Mouse (Mus musculus): ENCODE measurements around the gene Xrra1.

DNA sequence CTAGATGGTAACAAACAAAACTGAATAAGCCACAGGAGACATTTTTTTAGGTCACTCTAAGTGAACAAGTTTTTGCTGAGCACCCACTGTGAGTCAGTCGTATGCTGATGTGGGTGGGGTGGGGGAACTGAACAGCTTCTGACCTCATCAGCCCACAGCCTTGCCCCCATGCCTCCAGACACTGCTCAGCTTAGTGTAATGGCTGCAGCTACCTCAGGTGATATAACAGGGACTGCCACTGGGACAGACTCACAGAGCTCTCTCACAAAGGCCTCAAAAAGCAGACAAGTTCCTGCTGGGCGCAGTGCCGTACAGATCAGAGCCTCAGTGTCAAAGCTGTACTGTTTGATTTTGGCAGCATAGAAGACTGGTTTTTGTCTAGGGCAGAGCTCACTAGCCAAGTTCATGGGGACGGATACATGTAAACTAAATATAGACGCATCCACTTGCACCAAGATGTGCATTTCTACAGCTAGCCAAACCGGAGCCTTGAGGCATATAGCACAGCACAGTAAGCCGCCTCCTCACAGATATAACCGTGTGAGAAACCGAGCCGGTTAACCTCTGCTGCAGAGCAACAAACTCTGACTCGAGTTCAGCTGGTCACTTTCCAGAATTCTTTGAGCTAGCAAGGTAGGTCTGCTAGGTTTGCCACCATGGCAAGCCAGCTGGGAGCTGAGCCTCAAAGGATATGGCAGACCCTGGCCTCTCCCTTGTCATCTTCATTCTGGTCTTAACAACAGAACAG, 44.2 kb downstream of the Xrra1 start:
- no peak for TF ChIP-seq CTCF (IDR thresholded peaks at IDR 0.05; ENCODE audit: insufficient read depth, low read depth, low read length)
- TF ChIP-seq POLR2A (IDR thresholded peaks at IDR 0.05; ENCODE audit: insufficient read depth, low read depth, low read length), result no peak
